Mouse (Mus musculus): ENCODE results near the gene Lmx1b.

GRCm38 (mm10) chr2:33630081-33631021 is 10.0 kb downstream of the Lmx1b start:
- TF ChIP-seq CTCF (IDR thresholded peaks at IDR 0.05; ENCODE audit: low read depth, low read length): no peak
- no peak for TF ChIP-seq TAL1 (conservative IDR thresholded peaks at IDR 0.05; ENCODE audit: low read depth, low read length)
